Mouse (Mus musculus) embryonic fibroblast, embryonic 13.5 days (primary cell): ENCODE measurements around the gene Sik2.

Experiments used
- CTCF ChIP-seq: IDR thresholded peaks from 2 replicates; pipeline ENCODE4 v1.5.1; 2011; ENCODE audit warnings: mild to moderate bottlenecking, control low read depth, low read length, moderate library complexity, borderline replicate concordance; ENCODE audit not compliant: insufficient read depth
- POLR2A ChIP-seq: IDR thresholded peaks from 2 replicates; pipeline ENCODE4 v1.6.1; 2011; ENCODE audit warnings: low read depth, mild to moderate bottlenecking, control low read depth, low read length, moderate library complexity

DNA sequence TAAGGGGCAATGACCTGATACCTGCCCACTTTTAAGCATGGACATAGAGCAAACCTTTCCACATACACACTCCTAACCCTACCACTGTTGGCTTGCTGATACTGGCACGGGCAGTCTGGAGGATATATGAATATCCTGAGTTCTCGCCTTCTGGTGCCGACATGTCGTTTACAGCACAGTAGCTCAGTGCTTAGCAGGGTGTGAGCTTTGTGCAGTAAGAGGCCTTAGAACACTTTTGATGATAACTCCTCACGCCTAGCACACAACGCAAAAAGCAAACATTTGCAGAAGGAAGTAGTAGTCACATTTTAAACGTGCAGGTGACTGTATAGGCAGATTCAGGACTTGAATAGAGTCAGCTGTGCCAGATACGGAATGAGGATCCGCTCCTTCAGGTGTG is 159.1 kb downstream of the Sik2 start:
- TF ChIP-seq POLR2A: no peak
- TF ChIP-seq CTCF: no peak
